Mouse (Mus musculus) midbrain, embryonic 12.5 days (tissue): Measurements from ENCODE around the gene Vmn2r13. TPM values are rescaled to one million over a fixed set of nuclear protein-coding genes. Genes with fewer than 3 reads are reported as not detected.
"Not testable (repeated sequence)": the region's sequence is repeated elsewhere in the genome, so short reads cannot be mapped to it uniquely, and the experiment has no call there.

Experiments used
- ATAC-seq: fragments of 200-750 bp; cut with Nextera tagmentation; 2 replicates; pipeline ENCODE4 v1.8.0; 2017; ENCODE audit warnings: low read depth, moderate TSS enrichment, moderate library complexity; ENCODE audit not compliant: low FRiP score
- H3K27ac ChIP-seq: fragments of 300-500 bp; sonication (generic); replicated peaks from 2 replicates; pipeline ENCODE4 v1.5.1; 2016; ENCODE audit warnings: mild to moderate bottlenecking
- H3K27me3 ChIP-seq: fragments of 300-500 bp; sonication (generic); 2 replicates; pipeline ENCODE4 v1.6.1; 2016; ENCODE audit warnings: mild to moderate bottlenecking
- H3K36me3 ChIP-seq: fragments of 300-500 bp; sonication (generic); 2 replicates; pipeline ENCODE4 v1.6.1; 2016
- H3K4me1 ChIP-seq: fragments of 300-500 bp; sonication (generic); 2 replicates; pipeline ENCODE4 v1.6.1; 2016
- H3K4me2 ChIP-seq: fragments of 300-500 bp; sonication (generic); replicated peaks from 2 replicates; pipeline ENCODE4 v1.6.1; 2016; ENCODE audit warnings: mild to moderate bottlenecking, moderate library complexity
- H3K4me3 ChIP-seq: fragments of 300-500 bp; sonication (generic); 2 replicates; pipeline ENCODE4 v1.5.1; 2016; ENCODE audit warnings: mild to moderate bottlenecking
- H3K9ac ChIP-seq: fragments of 300-500 bp; sonication (generic); replicated peaks from 2 replicates; pipeline ENCODE4 v1.6.1; 2016; ENCODE audit warnings: mild to moderate bottlenecking, moderate library complexity
- H3K9me3 ChIP-seq: fragments of 300-500 bp; sonication (generic); 2 replicates; pipeline ENCODE4 v1.6.1; 2016; ENCODE audit warnings: mild to moderate bottlenecking
- WGBS: fragments of 180-500 bp; shearing (Covaris S2); methylation state at CpG from one replicate; pipeline ENCODE4 v1.1.7; 2016; 5-methylcytosine and 5-hydroxymethylcytosine counted together
- polyA plus RNA-seq: library from polyadenylated mRNA; unstranded; fragments of >200 nt; fragmentation: Nextera tagmentation; extraction: Ambion mirVana; gene quantifications from 2 replicates; pipeline ENCODE4 v1.2.1, GENCODE M21; 2016

Gene Vmn2r13
- polyA plus RNA-seq = not detected in 2 replicates

- not testable (repeated sequence) for H3K4me2 ChIP-seq, H3K27me3 ChIP-seq, ATAC-seq, H3K9ac ChIP-seq, H3K9me3 ChIP-seq, H3K36me3 ChIP-seq, H3K4me1 ChIP-seq, H3K27ac ChIP-seq, H3K4me3 ChIP-seq
- WGBS = 60% methylated on average over 2 of the region's 2 CpGs
These were observed at the start of gene Vmn2r13 for GRCm38 (mm10) chr5:109192099-109192498. TSS of gene Vmn2r13 (minus strand) at chr5:109192199.

- Histone ChIP-seq H3K4me2 (no peak within 1 kb of the TSS), H3K27me3 (no peaks in the 10 kb centered on the region), H3K4me1 (no peaks in the 10 kb centered on the region), H3K9me3 (0 out of 2 replicates have a peak, but pooled peaks cover 11% of the 10 kb centered on the region), H3K4me3 (no peak within 1 kb of the TSS), H3K9ac (no peak within 1 kb of the TSS), H3K36me3 (no peaks in the 10 kb centered on the region), H3K27ac (no peak within 1 kb of the TSS)
- WGBS = 69% methylated on average over 3 of the region's 3 CpGs
- ATAC-seq = no peak
These were observed 32.6 kb upstream of the Vmn2r13 start, which contains the start of gene Vmn2r14 for GRCm38 (mm10) chr5:109224608-109225007. TSS of gene Vmn2r14 (minus strand) at chr5:109224708.

GRCm38 (mm10) chr5:109166851-109167250, 25.1 kb downstream of the Vmn2r13 start:
- H3K4me1 ChIP-seq, ATAC-seq, H3K9ac ChIP-seq, H3K27me3 ChIP-seq, H3K36me3 ChIP-seq, H3K27ac ChIP-seq, H3K4me3 ChIP-seq, H3K9me3 ChIP-seq, H3K4me2 ChIP-seq: not testable (repeated sequence)
- 93% methylated on average over 4 of the region's 4 CpGs for WGBS

GRCm38 (mm10) chr5:109160121-109160520, 31.9 kb downstream of the Vmn2r13 start:
- no peak for ATAC-seq
- WGBS = 89% methylated on average over 5 of the region's 5 CpGs
- H3K9me3 ChIP-seq = peaks cover 16% of the 10 kb centered on the region; the same call in 1 of the 2 replicates
- H3K4me2 ChIP-seq = no peak overlapping the region
- H3K4me3 ChIP-seq = no peak overlapping the region
- H3K36me3 ChIP-seq = no peaks in the 10 kb centered on the region
- H3K4me1 ChIP-seq = no peaks in the 10 kb centered on the region
- no peak overlapping the region for H3K9ac ChIP-seq
- no peak overlapping the region for H3K27ac ChIP-seq
- no peaks in the 10 kb centered on the region for H3K27me3 ChIP-seq

- H3K27me3 ChIP-seq, H3K4me1 ChIP-seq, H3K9ac ChIP-seq, H3K36me3 ChIP-seq, ATAC-seq, H3K27ac ChIP-seq, H3K4me3 ChIP-seq, H3K4me2 ChIP-seq: not testable (repeated sequence)
- peaks cover 16% of the 10 kb centered on the region; the same call in 1 of the 2 replicates for H3K9me3 ChIP-seq
- 68% methylated on average over 1 of the region's 1 CpGs for WGBS
These were observed 32.4 kb downstream of the Vmn2r13 start for GRCm38 (mm10) chr5:109159576-109159975.

GRCm38 (mm10) chr5:109158488-109159485, 33.2 kb downstream of the Vmn2r13 start:
- H3K27ac ChIP-seq, H3K36me3 ChIP-seq, H3K4me3 ChIP-seq, H3K4me2 ChIP-seq, H3K9ac ChIP-seq, ATAC-seq, H3K4me1 ChIP-seq, H3K27me3 ChIP-seq: not testable (repeated sequence)
- 75% methylated on average over 14 of the region's 14 CpGs for WGBS
- peaks cover 18% of the 10 kb centered on the region; the same call in 1 of the 2 replicates for H3K9me3 ChIP-seq

GRCm38 (mm10) chr5:109139546-109139945, 52.5 kb downstream of the Vmn2r13 start:
- ATAC-seq = no peak
- WGBS = 77% methylated on average over 2 of the region's 2 CpGs
- peaks cover 25% of the 10 kb centered on the region; the same call in 1 of the 2 replicates for H3K9me3 ChIP-seq

GRCm38 (mm10) chr5:109136731-109137130, 55.3 kb downstream of the Vmn2r13 start:
- no peak overlapping the region for H3K4me2 ChIP-seq
- H3K27me3 ChIP-seq = no peaks in the 10 kb centered on the region
- H3K27ac ChIP-seq = no peak overlapping the region
- no peak overlapping the region for H3K4me3 ChIP-seq
- H3K4me1 ChIP-seq = no peaks in the 10 kb centered on the region
- 72% methylated on average over 2 of the region's 2 CpGs for WGBS
- H3K9ac ChIP-seq = no peak overlapping the region
- H3K36me3 ChIP-seq = no peaks in the 10 kb centered on the region
- no peak for ATAC-seq
- peaks cover 27% of the 10 kb centered on the region; the same call in 1 of the 2 replicates for H3K9me3 ChIP-seq

More at GRCm38 (mm10) chr5:109139546-109139945, 52.5 kb downstream of the Vmn2r13 start:
- H3K4me3 ChIP-seq = no peak overlapping the region
- no peak overlapping the region for H3K9ac ChIP-seq
- no peaks in the 10 kb centered on the region for H3K36me3 ChIP-seq
- H3K27me3 ChIP-seq = no peaks in the 10 kb centered on the region
- no peaks in the 10 kb centered on the region for H3K4me1 ChIP-seq
- no peak overlapping the region for H3K4me2 ChIP-seq
- no peak overlapping the region for H3K27ac ChIP-seq

Other genes starting within 250 kb of the Vmn2r13 start
- not detected in 2 replicates for gene Vmn2r10, start 185.7 kb downstream of the Vmn2r13 start, polyA plus RNA-seq
- not detected in 2 replicates for gene Vmn2r11, start 132.6 kb downstream of the Vmn2r13 start, polyA plus RNA-seq
- not detected in 2 replicates for gene Vmn2r12, start 94.2 kb downstream of the Vmn2r13 start, polyA plus RNA-seq
- gene Vmn2r14, start 32.5 kb upstream of the Vmn2r13 start, polyA plus RNA-seq = not detected in 2 replicates
- gene Vmn2r15, start 105.4 kb upstream of the Vmn2r13 start, polyA plus RNA-seq = not detected in 2 replicates
- not detected in 2 replicates for gene Vmn2r16, start 138.0 kb upstream of the Vmn2r13 start, polyA plus RNA-seq
- gene Vmn2r17, start 227.5 kb upstream of the Vmn2r13 start, polyA plus RNA-seq = not detected in 2 replicates